Mouse (Mus musculus): ENCODE measurements at regions not wholly inside any gene's neighbourhood (a gene's known extent, or its start where the extent isn't known, plus 50 kb on each side); places are given as distances from the start of the nearest gene placed in this dataset.

GRCm38 (mm10) chr7:51790690-51791560 lies 70.9 kb upstream of the Gas2 start:
- peak; percentile 17 for DNase-seq (ENCODE audit: low read depth, low spot score)

GRCm38 (mm10) chr7:51791561-51791863 lies 70.3 kb upstream of the Gas2 start:
- DNase-seq (ENCODE audit: low read depth, low spot score) = no peak
